Mouse (Mus musculus): ENCODE data around the gene Pam.
A peak's percentile ranks its signal among the peaks of the same experiment; 100 is the strongest.

Gene Pam

DNA sequence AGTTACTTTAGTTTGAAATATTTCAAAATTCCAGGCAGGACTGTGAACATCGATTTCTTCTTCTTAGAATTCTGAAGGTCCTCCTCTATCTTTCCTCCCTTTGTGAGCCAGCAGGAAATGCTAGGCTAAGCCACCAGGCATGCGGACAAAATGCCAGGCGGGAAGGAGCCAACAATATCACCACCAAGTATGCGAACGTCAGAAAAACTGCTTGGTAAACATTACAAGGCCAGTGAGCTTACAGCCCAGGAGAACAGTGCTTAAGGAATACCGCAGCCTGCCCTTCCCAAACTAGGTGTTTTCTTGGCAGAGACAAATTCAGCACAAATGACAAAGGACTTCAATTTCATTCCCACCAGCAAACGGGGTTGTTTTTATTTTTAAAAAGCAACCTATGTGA is 15.8 kb downstream of the Pam start:
- no peak for DNase-seq (ENCODE audit: low read depth)

DNA sequence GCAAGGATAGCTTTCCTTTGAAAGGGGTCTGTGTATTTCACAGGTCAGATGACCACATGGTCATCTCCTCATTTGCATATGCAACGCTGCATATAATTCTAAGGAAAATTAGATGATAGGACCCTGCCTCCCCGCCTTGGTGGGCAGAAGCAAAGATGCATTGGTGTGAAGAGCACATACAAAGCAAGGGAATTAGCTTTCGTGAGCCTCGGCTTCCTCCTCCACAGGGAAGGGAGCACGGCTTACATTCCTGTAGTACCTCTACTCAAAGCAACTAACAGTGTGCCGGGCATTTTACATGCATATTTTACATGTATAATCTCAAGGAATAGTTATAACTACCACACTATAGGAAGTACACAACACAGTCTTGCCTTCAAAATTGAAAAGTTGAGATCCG is 16.7 kb downstream of the Pam start:
- DNase-seq (ENCODE audit: low read depth), result no peak

DNA sequence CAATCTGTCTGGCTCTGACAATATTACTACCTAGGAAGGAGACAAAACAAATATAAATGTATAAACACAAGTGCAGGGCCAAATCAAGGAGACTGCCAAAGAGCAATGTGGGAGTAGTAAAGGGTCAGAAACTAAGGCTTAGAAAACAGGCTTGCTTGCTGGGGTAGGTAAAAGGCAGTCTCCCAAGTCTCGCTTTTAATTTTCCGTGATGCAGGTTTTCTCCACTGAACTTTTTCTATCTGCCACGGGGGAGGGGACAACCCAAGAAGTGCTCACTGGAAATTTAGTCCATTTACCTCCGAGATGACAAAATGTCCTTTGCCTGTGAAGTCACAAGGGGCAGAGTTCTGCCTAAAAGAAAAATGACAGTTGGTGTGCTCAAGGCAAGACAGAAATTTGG is 21.6 kb downstream of the Pam start:
- DNase-seq (ENCODE audit: low read depth), result no peak

DNA sequence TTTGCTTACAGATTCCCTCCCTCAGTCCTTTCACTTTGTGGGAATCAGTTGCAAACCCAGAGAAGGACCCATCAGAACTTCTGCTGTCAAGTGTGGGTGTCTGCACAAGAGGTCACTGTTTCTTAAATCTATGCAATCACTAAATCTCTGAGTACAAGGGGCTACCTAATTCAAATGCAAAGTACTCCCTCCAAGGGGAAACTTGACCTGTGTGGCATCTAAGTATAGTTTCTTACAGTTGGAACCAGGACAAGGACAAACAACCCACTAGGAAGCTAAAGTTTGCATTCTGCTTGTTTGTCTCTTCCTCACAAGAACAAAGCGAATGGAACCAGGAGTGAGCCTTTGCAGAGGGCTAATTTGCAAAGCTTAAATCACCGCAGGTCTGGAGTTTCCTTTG is 22.3 kb downstream of the Pam start:
- DNase-seq (ENCODE audit: low read depth), result no peak

DNA sequence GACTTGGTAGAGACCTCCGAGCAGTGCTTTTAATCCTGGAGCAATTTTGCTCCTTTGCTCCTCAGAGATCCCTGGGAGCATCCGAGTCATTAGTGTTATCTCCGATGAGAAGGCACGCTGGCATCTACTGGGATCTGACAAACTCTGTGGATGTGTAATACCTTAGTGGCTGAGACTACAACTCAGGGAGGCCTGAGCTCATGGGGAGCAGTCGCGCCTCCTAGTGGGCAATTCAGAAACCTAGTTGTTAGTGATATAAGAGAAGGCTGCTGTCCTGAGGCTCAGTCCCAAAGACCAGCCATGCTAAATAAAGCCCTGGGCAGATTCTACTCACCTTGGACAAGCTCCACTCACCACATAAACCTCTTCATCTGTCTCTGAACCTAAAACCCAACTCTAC is 23.4 kb downstream of the Pam start:
- DNase-seq (ENCODE audit: low read depth), result peak; percentile 26

DNA sequence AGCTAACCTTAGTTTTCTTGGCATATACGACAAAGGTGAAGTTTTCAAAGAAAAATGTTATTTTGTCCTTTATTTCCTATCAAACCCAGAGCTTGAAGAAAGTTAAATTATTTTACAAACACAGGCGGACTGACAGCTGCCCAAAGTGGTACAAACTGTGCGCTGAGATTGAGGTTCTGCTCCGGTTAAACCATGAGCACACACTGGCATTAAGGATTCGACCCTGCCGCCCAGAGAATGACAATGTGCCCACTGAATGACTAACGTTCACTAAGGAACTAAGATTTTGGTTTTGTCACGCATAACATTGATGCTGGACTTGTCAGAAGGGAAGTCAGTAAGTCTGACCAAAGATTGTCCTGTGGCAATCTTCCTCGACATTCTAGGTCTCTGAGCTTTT is 24.0 kb downstream of the Pam start:
- DNase-seq (ENCODE audit: low read depth), result no peak

DNA sequence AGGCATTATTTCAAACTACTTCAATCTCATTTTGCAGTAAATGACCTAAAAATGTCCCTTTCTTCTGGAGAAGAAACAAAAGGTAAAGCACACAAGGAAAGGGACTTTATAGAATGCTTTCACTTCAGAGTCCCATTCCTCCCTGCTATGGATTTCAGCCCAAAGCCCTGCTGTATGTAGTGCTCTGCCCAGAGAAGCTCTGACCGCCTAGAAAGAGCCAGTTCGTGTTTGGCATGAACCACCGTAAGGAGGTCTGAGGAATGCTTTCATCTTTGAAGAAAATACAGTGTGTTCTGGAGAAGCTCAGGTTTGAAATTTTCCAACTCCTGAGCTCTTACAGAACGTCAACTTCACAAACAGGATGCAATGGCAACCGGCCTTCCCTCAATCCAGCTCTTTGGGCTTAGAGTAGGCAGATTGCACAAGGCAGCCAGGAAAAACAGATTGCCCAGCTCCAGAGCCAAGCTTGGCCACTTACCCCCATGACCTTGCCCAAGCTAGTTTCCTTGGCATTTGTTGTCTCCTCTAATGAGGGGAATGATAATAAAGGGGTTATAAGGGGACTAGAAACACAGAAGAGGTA is 24.6 kb downstream of the Pam start:
- DNase-seq (ENCODE audit: low read depth), result no peak

DNA sequence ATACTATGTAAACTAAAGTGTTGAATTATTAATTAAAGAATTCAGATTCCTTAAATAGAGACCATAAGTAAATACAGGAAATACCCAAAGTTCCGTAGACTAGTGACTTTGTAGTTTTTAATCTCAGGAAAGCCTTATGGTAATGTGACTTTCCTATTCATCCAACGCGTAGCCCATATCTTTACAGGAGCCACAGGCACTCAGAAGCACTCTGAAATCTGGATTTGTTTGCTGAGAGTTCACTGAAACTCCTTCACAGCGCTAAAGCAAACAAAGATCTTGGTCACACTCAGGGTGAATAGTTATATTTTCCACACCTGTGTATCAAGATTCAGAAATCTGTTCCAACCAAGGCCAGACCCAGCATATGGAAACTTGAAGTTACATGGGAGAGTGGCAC is 27.3 kb downstream of the Pam start:
- no peak for DNase-seq (ENCODE audit: low read depth)

DNA sequence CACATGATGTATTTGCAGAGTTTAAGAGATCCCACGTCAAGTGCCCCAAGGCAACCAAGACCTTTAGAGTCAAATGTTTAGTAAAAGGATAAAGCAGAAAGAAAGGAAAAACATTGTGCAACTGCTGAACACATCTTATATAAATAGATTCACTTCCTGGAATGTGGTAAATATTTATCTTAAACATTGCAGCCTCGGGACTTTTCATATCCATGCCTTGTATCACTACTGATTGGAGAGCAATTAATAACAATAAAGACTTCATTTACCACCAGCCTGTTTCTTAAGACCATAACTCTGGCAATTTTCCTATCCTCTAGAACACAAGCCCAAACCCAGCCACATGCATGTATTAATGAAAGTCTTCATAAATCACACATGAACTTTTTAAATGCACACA is 33.4 kb downstream of the Pam start:
- no peak for DNase-seq (ENCODE audit: low read depth)

DNA sequence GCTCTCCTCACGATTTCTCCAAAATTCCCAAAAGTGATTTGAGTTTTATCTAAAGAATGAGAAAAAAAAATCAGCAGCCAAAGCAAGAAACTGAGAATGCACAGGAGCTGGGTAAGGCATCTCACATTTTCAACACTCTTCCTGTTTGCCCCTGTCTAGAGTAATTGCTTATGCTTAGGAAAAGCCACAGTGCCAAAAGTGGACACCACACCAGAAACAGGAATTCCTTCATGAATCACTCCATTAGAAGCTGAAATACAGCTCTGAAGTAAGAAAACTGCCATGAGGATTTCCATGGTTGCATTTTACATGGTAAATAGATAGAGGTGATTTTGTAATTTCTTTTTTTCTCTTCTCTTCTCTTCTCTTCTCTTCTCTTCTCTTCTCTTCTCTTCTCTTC is 36.0 kb downstream of the Pam start:
- no peak for DNase-seq (ENCODE audit: low read depth)

DNA sequence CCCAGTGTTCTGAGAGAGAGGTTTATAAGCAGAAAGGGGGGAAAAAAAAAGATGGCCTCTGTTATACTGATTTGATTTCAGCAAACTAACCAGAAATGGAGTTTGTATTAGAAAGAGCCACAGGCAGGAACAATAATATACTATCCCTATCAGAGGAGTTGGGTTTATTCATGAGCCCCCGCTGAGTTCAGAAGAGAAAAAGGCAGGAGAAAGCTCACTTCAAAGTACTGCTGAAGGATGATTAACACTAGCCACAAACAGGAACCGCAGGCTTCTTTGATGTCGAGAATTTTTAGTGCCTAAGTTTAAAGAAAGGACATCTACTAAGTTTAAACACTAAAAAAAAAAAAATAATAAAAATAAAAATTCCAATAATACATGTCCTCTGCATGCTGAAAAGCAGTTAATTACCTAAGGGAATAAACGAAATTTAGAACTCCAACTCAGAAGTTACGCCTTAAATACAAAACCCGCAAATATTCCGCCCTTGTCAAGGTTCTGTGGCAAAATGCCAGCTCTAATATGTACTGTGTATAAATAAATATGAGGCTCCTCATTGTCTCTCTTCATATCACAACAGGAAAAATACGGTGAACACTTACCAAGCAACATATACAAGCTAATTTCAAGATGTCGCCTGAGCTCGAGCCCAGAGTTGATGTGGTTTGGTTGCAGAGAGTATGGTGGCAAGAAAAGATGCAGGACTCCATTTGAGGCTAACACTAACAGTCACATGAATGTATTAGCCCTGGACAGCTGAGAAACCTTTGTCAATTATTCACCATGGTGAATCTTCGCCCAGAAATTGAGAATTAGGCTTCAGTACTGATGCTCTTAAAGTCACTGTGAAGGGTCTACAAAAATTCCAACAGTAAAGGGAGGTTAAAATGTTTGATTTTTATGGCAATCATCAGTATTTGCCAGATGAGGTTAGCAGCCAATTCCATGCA is 38.2 kb downstream of the Pam start:
- no peak for DNase-seq (ENCODE audit: low read depth)

DNA sequence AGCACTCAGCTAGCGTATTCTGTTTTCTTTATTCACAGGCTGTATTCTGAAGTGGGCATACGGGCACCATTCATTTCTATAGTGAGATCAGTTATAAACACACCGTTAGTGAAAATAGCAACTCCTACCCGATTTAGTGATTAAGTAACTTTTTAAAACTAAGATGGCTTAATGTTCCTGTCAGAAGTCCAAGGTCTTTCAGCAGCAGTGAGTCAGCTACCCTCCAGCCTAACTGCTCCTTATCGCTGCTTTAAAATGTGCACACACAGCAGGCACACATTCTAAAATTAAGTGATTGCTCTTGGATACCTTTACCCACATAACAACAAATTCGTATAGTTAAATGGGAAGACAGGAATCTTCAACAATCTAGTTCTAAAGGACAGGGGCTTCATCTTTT is 39.2 kb downstream of the Pam start:
- DNase-seq (ENCODE audit: low read depth), result no peak

DNA sequence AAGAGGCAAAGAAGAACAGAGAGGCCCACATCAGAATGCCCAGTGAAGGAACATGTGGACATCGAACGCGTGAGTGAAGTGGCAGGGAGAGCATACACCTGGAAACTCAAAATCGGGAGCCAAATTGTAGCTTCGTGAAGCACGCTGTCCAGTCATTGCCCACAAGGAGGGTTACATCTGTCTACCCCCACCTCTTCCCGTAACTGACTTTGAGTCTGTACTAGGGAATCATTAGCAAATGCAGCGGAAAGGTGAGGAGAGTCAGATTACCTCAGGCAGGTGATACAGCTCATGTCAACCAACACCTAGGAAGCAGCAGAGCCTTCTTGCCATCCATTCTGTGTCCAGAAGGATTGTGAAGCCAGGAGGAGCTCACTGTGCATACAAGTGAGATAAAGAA is 39.9 kb downstream of the Pam start:
- no peak for DNase-seq (ENCODE audit: low read depth)

DNA sequence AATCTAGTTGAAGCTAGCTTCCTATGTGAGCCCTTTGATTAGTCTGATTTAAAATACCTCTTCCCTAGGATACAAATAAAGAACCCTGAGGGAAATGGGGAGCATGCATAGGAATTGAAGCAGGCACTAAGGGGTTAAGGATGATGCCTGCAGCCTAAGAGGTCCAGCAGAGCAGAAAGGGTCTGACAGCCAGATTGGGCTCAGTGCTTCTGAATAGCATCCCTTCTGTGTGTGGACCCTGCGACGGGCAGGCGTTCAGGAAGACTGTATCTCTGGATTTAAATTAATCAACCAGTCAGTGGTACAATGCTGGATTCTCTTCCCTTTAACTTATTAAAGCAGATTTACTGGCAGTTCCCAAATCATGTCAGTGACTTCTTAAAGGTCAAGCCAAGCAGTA is 41.5 kb downstream of the Pam start:
- DNase-seq (ENCODE audit: low read depth), result no peak

DNA sequence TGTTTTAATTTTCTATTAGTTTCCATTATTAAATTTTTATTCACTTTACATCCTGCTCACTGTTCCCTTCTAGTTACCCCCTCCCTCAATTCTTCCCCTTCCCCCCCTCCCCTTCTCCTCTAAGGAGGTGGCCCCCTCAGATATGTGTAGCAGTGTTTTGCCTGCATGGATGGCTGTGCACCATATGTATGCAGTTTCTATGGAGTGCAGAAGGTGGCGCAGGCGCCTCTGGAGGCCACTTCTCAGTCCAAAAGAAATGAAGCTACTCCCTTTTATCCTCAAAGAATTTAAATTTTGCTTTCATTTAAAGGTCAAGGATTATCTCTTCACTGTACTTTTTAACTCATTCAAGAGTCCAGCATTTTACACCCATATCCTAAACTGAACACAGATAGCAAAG is 42.0 kb downstream of the Pam start:
- no peak for DNase-seq (ENCODE audit: low read depth)

DNA sequence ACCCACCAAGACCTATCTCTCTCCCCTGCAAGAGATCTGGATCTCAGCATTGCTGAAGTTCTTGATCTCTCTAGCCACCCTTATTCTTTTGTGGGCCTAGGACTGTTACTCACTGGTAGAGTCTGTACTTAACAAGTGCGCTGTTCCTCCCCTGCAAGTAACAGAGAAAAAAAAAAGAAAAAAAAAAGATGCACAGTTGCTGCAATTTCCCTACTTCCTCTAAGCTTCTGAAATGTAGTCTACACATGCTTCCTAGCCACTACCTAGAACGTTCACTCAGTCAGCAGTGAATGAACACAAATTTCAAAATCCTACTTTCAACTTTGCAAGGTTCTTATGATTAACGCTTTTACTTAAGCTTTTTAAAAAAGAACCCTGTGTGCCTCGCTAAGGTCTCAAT is 42.7 kb downstream of the Pam start:
- DNase-seq (ENCODE audit: low read depth), result no peak

DNA sequence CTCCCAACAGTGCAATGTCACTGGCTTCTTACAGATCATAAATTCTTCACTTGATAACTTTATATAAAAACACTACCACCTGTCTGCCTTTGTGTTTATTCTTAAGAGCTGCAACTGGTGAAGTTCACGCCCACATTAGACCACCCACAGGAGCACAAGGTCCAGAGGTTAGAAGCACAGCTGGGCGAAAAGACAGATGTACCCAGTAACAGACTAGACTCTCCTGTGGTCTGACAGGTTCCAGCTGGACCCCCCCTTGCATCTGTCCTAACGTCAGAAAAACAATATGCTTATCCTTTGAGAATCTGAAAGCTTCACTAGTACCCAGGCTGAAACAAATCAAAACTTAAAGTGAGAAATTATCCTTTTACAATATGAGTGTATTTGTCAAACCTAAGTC is 44.4 kb downstream of the Pam start:
- no peak for DNase-seq (ENCODE audit: low read depth)

DNA sequence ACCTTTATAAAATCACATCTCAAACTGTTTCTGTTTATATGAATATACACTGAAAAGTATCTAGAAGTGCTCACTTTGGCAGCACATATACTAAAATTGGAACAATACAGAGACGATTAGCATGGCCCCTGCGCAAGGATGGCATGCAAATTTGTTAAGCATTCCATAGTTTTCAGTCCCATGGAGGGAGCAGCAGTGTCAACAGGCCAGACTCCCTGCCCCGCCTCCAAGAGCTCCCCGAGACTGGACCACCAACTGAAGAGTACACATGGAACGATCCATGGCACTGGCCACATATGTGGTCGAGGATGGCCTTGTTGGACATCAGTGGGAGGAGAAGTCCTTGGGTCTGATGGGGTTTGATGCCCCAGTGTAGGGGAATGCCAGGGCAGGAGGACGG is 45.7 kb downstream of the Pam start:
- no peak for DNase-seq (ENCODE audit: low read depth)

DNA sequence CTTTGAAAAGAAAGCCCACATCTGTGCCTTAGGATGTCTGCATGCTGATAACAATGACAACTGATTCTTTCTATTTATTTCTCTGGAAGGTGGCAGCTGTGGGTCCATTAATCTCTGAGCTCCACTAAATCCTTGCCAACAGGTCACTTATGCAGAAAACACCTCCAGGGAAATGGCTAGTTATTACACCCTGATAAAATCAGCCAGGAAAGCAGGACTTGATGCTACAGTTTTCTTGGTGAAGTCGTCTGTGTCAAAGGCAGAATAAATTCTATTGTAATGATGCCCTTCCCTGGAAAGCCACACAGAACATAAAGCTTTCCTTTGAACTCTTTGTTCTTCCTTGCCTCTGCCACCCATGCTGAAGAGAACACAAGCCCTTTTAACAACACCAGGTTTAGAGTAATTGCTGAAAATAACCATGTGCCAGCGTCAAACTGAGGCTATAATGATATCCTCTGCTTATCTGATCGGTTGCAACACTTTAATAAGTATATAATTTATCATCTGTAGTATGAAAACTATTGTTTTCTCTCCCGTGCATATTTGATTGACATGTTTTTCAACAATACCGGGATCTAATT is 47.1 kb downstream of the Pam start:
- DNase-seq (ENCODE audit: low read depth), result no peak

DNA sequence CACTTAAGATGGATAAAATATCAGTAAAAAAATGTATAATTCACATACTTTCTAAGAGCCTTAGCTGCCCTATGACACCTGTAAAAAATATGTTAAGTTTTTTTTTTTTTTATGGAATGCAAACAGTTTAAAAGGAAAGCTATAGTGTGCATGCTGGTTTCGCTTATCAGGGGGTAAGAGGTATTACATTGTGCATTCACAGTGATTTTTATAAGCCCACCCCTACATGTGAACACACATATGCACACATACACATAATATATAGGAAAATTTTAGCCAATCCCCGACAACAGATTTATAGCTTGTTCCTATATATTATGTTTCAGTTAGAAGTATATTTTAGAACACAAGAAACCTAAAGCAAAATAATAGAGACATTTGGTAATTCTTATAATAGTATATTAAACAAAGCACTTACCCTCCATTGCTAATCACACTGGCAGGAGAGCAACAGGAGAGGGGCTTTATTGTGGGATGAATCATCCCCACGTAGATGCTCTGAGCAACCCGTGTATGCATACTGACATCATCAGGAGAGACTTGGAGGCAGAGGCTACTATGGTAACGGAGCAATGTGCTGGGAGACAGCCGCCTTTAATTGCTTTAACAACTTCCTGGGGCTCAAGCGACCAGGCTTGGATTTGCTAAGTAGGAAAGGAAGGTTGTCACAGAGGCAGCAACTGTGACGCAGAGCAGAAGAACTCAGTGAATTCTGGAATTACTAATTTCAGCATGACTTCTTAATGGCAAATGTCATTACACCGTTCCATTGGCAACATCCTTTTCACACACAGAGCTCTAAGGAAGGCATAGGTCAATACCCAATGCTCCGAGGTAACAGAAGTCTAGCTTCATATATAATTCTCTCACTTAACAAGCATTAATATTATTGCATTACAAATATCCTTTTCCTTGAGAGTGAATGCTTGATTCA is 47.9 kb downstream of the Pam start:
- DNase-seq (ENCODE audit: low read depth), result no peak

DNA sequence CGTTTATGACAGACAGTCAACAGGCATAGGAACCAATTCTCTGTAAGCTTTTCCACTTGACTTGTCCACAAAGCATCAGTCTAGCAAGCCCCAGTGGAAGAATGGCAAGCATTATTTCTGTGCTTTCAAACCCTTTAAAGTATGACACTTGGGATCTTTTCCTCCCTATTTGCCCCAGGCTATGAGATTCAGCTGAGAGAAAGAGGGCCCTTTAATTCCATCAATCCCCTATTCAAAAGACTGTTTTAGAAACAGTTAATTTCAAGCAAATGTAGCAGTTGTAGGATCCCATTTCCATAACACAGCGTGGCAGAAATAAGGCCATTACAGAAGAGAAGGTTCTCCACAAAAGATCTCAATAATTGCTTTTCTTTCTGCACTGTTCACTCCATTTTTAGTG is 53.0 kb downstream of the Pam start:
- no peak for DNase-seq (ENCODE audit: low read depth)

DNA sequence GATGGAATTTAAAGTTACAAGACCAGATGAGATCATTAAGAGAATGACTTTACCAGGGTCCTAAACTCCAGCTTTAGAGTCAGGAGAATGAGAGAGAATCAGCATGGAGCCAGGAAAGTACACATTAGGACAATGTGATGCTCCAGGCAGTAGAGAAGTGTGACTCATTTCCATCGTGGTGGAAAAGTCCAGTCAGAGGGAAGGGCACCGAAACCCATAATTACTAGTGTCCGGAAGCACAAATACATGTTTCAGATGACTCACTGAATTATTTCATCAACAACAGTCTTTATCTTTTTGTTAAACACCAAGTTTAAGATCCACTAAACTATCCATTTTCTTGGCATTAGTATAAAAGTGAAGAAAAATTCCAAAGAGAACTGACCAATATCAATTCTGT is 57.2 kb downstream of the Pam start:
- DNase-seq (ENCODE audit: low read depth), result no peak
